Mouse (Mus musculus) liver, embryonic 14.5 days (tissue): ENCODE results near the gene Trdmt1. TPM values are rescaled to one million over a fixed set of nuclear protein-coding genes. Genes with fewer than 3 reads are reported as not detected.

Experiments used
- ATAC-seq: fragments of 200-750 bp; cut with Nextera tagmentation; 2 replicates; pipeline ENCODE4 v1.8.0; 2017; ENCODE audit warnings: moderate number of reproducible peaks, mild to moderate bottlenecking, moderate library complexity; ENCODE audit not compliant: insufficient read depth
- DNase-seq, 3 experiments: peaks; one replicate each; pipeline ENCODE4 v3.0.0-alpha.2; 2012 to 2013; ENCODE audit warnings: low read depth in 3 of 3, low spot score in 3 of 3
- H3K27ac ChIP-seq: fragments of 300-500 bp; sonication (generic); 2 replicates; pipeline ENCODE4 v1.5.1; 2014; ENCODE audit warnings: moderate library complexity, mild to moderate bottlenecking, control low read depth, inconsistent platforms
- H3K27me3 ChIP-seq: fragments of 300-500 bp; sonication (generic); 2 replicates; pipeline ENCODE4 v1.6.1; 2014; ENCODE audit warnings: mild to moderate bottlenecking, low read length, moderate library complexity; ENCODE audit not compliant: control insufficient read depth, insufficient read depth
- H3K36me3 ChIP-seq: fragments of 300-500 bp; sonication (generic); replicated peaks from 2 replicates; pipeline ENCODE4 v1.6.1; 2014; ENCODE audit warnings: low read depth; ENCODE audit not compliant: control insufficient read depth, insufficient read depth
- H3K4me1 ChIP-seq, 2 experiments: fragments of 200-500 bp in 1 of 2; fragments of 300-500 bp in 1 of 2; sonication (generic) in 1 of 2; replicated peaks; 2 replicates each; pipeline ENCODE4 v1.6.1; 2012 to 2014; ENCODE audit warnings: antibody characterized with exemption in 1 of 2, inconsistent platforms in 1 of 2, low read length in 1 of 2; ENCODE audit not compliant: control insufficient read depth in 2 of 2, insufficient read depth in 2 of 2
- H3K4me2 ChIP-seq: fragments of 300-500 bp; sonication (generic); 2 replicates; pipeline ENCODE4 v1.6.1; 2014; ENCODE audit warnings: low read depth, mild to moderate bottlenecking, control low read depth, moderate library complexity
- H3K4me3 ChIP-seq, 2 experiments: fragments of 200-500 bp in 1 of 2; fragments of 300-500 bp in 1 of 2; sonication (generic) in 1 of 2; 2 replicates each; pipeline ENCODE4 v1.5.1; 2012 to 2014; ENCODE audit warnings: low read depth in 2 of 2, low read length in 2 of 2, mild to moderate bottlenecking in 2 of 2, control low read depth in 1 of 2, inconsistent platforms in 1 of 2, moderate library complexity in 1 of 2; ENCODE audit not compliant: insufficient read depth in 1 of 2
- H3K9ac ChIP-seq: fragments of 300-500 bp; sonication (generic); replicated peaks from 2 replicates; pipeline ENCODE4 v1.6.1; 2014; ENCODE audit warnings: mild to moderate bottlenecking, control low read depth, moderate library complexity
- H3K9me3 ChIP-seq: fragments of 300-500 bp; sonication (generic); 2 replicates; pipeline ENCODE4 v1.6.1; 2016; ENCODE audit warnings: low read length, mixed read lengths; ENCODE audit not compliant: control insufficient read depth
- CTCF ChIP-seq: IDR thresholded peaks from 2 replicates; pipeline ENCODE4 v1.5.1; 2016; ENCODE audit warnings: antibody characterized with exemption, low read depth, control low read depth
- EP300 ChIP-seq: IDR thresholded peaks from 2 replicates; pipeline ENCODE4 v1.6.1; 2016; ENCODE audit warnings: antibody characterized with exemption, low read depth
- WGBS: fragments of 180-500 bp; shearing (Covaris S2); extraction: QIAGEN DNeasy Blood & Tissue Kit; methylation state at CpG from one replicate; pipeline ENCODE4 v1.1.7; 2014; ENCODE audit not compliant: insufficient replicate concordance; 5-methylcytosine and 5-hydroxymethylcytosine counted together
- polyA plus RNA-seq, 2 experiments: library from polyadenylated mRNA; depleted of rRNA in 1 of 2; stranded (reverse) in 1 of 2; unstranded in 1 of 2; fragments of >200 nt; fragmentation: Nextera tagmentation in 1 of 2; extraction: Ambion mirVana in 1 of 2; gene quantifications; 2 replicates each; pipeline versions ENCODE4 v1.2.1 to v1.2.3; 2012 to 2014

The Trdmt1 gene
- polyA plus RNA-seq, 2 experiments, result 2.8 to 5.5 TPM

DNA sequence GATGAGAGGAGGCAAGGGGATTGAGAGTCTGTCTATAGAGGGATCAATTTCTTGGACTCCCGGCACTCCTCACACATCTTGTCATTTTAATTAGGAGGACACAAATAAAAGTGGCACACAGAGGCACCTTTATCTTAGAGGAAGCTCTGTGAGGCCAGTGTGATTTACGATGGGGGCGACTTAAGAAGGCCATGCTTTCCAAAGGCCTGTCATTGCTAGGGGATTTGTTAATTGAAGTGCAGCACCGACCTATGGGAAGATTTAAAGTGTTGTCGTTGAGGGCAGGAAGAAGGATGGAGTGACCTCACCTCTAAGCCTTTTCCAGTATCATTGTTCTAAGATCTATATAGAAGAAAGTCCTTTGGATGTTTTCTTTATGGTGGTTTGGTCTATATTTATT lies 42.9 kb downstream of the Trdmt1 start:
- WGBS, result 31% methylated on average over 5 of the region's 5 CpGs
- no peak for TF ChIP-seq EP300

GRCm38 (mm10) chr2:13500298-13500999 lies 44.0 kb downstream of the Trdmt1 start:
- TF ChIP-seq CTCF (no peak), EP300 (no peak)
- no peak for ATAC-seq
- no peak overlapping the region for H3K4me2 ChIP-seq
- WGBS, result 70% methylated on average over 5 of the region's 5 CpGs
- H3K27ac ChIP-seq, result no peak overlapping the region
- no peak overlapping the region for H3K4me3 ChIP-seq
- peaks cover 0 to 4% of the 10 kb centered on the region in 2 experiments; a peak in 1 of 4 replicates for H3K4me1 ChIP-seq
- DNase-seq, result no peak
- no peak overlapping the region for H3K9ac ChIP-seq
- no peaks in the 10 kb centered on the region for H3K27me3 ChIP-seq
- no peaks in the 10 kb centered on the region for H3K36me3 ChIP-seq
- no peaks in the 10 kb centered on the region for H3K9me3 ChIP-seq

More for the DNA sequence above, 42.9 kb downstream of the Trdmt1 start:
- H3K9ac ChIP-seq, result no peak overlapping the region
- no peaks in the 10 kb centered on the region for H3K9me3 ChIP-seq
- no peaks in the 10 kb centered on the region for H3K27me3 ChIP-seq
- no peak overlapping the region for H3K4me3 ChIP-seq
- H3K27ac ChIP-seq, result no peak overlapping the region
- DNase-seq (no peak), ATAC-seq (no peak)
- no peak overlapping the region for H3K4me2 ChIP-seq
- 0 out of 4 replicates have a peak, but pooled peaks cover 0 to 2% of the 10 kb centered on the region in 2 experiments for H3K4me1 ChIP-seq
- no peaks in the 10 kb centered on the region for H3K36me3 ChIP-seq

GRCm38 (mm10) chr2:13499196-13499595 lies 45.3 kb downstream of the Trdmt1 start:
- no peaks in the 10 kb centered on the region for H3K36me3 ChIP-seq
- no peak overlapping the region for H3K4me2 ChIP-seq
- H3K9ac ChIP-seq, result no peak overlapping the region
- DNase-seq (no peak), ATAC-seq (peak; percentile 68)
- no peak overlapping the region for H3K27ac ChIP-seq
- H3K9me3 ChIP-seq, result no peaks in the 10 kb centered on the region
- no peaks in the 10 kb centered on the region for H3K27me3 ChIP-seq
- peaks cover 0 to 4% of the 10 kb centered on the region in 2 experiments; a peak in 1 of 4 replicates for H3K4me1 ChIP-seq
- H3K4me3 ChIP-seq, result no peak overlapping the region
- TF ChIP-seq CTCF (no peak), EP300 (peak; percentile 44; the same call in 1 of the 2 replicates)
- WGBS, result 42% methylated on average over 7 of the region's 7 CpGs

- WGBS, result 22% methylated on average over 2 of the region's 2 CpGs
Observed at GRCm38 (mm10) chr2:13496087-13496486, 48.4 kb downstream of the Trdmt1 start.

GRCm38 (mm10) chr2:13492927-13493326 lies 51.5 kb downstream of the Trdmt1 start:
- Histone ChIP-seq H3K4me1 (peaks cover 0 to 2% of the 10 kb centered on the region in 2 experiments; a peak in 1 of 4 replicates), H3K9ac (no peak overlapping the region), H3K4me3 (no peak overlapping the region), H3K27me3 (no peaks in the 10 kb centered on the region), H3K4me2 (no peak overlapping the region), H3K9me3 (no peaks in the 10 kb centered on the region), H3K27ac (no peak overlapping the region), H3K36me3 (no peaks in the 10 kb centered on the region)
- no peak for DNase-seq
- 67% methylated on average over 4 of the region's 4 CpGs for WGBS
- no peak for TF ChIP-seq CTCF
- TF ChIP-seq EP300, result no peak
- ATAC-seq, result no peak

More at GRCm38 (mm10) chr2:13496087-13496486, 48.4 kb downstream of the Trdmt1 start:
- ATAC-seq (0 out of 2 replicates have a peak, but pooled peaks have one; percentile 11), DNase-seq (no peak)
- Histone ChIP-seq H3K4me1 (peaks cover 0 to 4% of the 10 kb centered on the region in 2 experiments; a peak in 1 of 4 replicates), H3K27ac (no peak overlapping the region), H3K9ac (no peak overlapping the region), H3K4me3 (no peak overlapping the region), H3K9me3 (no peaks in the 10 kb centered on the region), H3K4me2 (no peak overlapping the region), H3K36me3 (no peaks in the 10 kb centered on the region), H3K27me3 (no peaks in the 10 kb centered on the region)
- TF ChIP-seq CTCF, result no peak
- TF ChIP-seq EP300, result no peak
